Mouse (Mus musculus) gastrocnemius, postnatal 25 days (tissue): ENCODE measurements around the gene Sec31b. TPM values are rescaled to one million over a fixed set of nuclear protein-coding genes. Genes with fewer than 3 reads are reported as not detected.
A peak's percentile ranks its signal among the peaks of the same experiment; 100 is the strongest.

Experiments used
- DNase-seq: peaks from one replicate; pipeline ENCODE4 v3.0.0; 2022
- total RNA-seq, 2 experiments: library from RNA; stranded (reverse); gene quantifications; 1 replicate in 1 of 2; 2 replicates in 1 of 2; pipeline ENCODE4 v1.2.3; 2021

The Sec31b gene
- total RNA-seq, 2 experiments from 2014 or later: 15.5 to 17.5 TPM

DNA sequence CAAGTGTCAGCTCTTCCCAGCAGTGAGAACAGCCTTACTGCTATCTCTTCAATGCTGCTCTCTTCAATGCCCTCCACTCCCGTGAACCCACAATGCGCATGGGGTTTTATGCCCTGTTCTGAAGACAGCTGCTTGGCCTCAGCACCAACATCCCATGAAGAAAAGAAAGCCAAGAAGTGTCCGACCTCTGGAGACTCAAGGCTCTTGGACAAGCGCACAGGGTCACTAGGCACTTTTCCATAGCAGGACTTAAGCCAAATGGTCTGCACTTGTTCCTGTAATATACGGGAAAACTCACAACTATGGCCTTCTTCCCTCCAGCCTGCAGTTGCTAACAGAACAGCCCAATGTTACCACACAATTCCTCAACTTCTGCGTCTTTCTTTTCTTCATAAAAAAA lies 70.4 kb downstream of the Sec31b start:
- no peak for DNase-seq

DNA sequence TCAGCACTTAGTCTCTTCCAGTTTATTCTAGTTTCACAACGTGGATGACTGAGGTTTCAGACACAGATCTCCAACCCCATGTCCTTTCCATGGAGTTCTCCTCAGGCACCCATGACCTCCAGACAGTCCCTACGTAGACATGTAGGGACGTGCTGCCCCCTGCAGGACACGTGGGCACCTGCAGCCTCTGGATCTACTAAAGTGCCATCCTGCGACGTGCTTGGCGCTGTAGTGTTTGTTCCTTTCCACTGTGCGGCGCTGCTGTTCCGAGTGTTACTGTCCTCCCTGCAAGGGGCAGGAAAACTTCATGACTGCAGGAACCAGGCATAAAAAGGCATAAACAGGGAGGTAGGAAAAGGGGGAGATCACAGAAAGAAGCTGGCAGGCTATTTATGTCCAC lies 71.5 kb downstream of the Sec31b start:
- peak; percentile 75 for DNase-seq

Other genes starting within 250 kb of the Sec31b start
- gene Scd4, start 212.8 kb downstream of the Sec31b start, total RNA-seq: under 1 TPM; 0.15 to 0.16 TPM
- 100 to 1,000 TPM in 1 of 2 experiments, 10 to 100 TPM in 1; 16.2 to 171 TPM for gene Scd1, start 138.0 kb downstream of the Sec31b start, total RNA-seq
- gene Wnt8b, start 52.4 kb downstream of the Sec31b start, total RNA-seq: not detected
- gene Gm20538, start 7.0 kb upstream of the Sec31b start, total RNA-seq: not detected
- 1,000 to 10,000 TPM; 1,010 to 1,034 TPM for gene Ndufb8, start 9.6 kb upstream of the Sec31b start, total RNA-seq
- 10 to 100 TPM; 86.7 to 94.7 TPM for gene Hif1an, start 17.0 kb upstream of the Sec31b start, total RNA-seq
- gene Pax2, start 210.2 kb upstream of the Sec31b start, total RNA-seq: not detected